Mouse (Mus musculus): ENCODE data around the gene Dnase2b.

- TF ChIP-seq CTCF (IDR thresholded peaks at IDR 0.05; ENCODE audit: insufficient read depth, low read length) = no peak
- no peak for TF ChIP-seq POLR2A (IDR thresholded peaks at IDR 0.05; ENCODE audit: borderline replicate concordance, extremely low read depth, low read depth, low read length)
Observed at GRCm38 (mm10) chr3:146580039-146580729, 35.2 kb downstream of the Dnase2b start.
